Mouse (Mus musculus) gastrocnemius, postnatal 4 days (tissue): ENCODE measurements around the gene Dthd1. TPM values are rescaled to one million over a fixed set of nuclear protein-coding genes. Genes with fewer than 3 reads are reported as not detected.

Experiments
- DNase-seq, 2 experiments: peaks; one replicate each; pipeline ENCODE4 v3.0.0; 2021 to 2022; ENCODE audit warnings: low spot score in 2 of 2, mixed read lengths in 2 of 2
- long read RNA-seq, 2 experiments: library from polyadenylated mRNA; stranded (forward); transcript quantifications; one replicate each; pipeline ENCODE4 v2.0.0; 2021
- total RNA-seq, 2 experiments: library from RNA; stranded (reverse); gene quantifications; 2 replicates each; pipeline ENCODE4 v1.2.3; 2021

Dthd1 gene
- not detected for total RNA-seq
- long read RNA-seq, experiment 1: 0 reads
- long read RNA-seq, experiment 2: 0 reads

DNA sequence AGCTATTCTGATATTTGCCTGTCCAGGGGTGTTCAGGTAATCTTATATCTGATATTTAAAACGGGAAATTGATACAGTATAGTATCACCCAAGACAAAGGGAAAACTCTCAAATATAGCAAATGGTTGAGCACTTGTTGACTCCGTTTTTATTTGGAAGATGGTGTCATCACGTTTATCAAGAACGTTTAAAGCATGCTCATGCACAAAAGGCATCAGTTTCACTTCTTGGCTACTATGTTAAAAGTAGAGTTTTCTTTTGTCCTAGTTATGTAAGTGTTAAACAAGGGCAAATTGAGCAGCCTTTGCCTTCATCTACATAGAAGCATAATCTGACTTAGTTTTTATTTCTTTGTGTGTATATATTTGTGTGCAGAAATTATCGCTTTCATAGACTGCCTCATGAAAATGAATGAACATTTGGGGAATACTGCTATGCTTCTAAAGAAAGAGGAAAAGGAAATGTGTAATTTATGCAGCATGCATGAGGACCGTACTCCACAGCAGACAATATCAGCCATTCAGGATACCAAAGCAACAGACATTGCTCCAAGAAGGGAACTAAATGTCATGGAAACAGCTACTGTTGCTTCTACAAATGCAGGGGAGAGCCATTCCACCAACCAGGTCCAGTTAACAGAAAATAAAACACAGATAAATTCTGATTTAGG, at the start of gene Dthd1:
Gene Dthd1 (plus strand): TSS at position 422 of the 670 bp plus-strand sequence.
- DNase-seq: no peak

DNA sequence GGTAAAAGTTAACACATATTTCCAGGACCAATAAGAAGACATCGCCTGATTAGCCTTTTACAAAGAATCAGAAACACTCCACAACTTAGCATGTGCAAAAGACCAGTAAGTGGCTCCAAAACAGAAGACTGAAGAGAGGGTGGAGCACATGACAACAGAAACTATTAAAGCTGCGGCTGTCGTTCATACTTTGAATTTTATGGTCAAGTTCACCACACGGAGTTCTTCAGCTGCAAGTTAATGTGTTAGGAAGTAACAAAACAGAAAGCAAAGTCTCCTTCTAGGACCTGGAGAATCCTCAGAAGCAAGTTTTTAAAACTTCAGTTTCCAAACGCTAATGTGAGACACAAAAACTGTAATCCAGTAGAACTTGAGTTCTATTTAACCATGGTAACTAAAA, 49.5 kb upstream of the Dthd1 start:
- no peak for DNase-seq

GRCm38 (mm10) chr5:62765459-62765783, 48.2 kb upstream of the Dthd1 start:
- DNase-seq: no peak

DNA sequence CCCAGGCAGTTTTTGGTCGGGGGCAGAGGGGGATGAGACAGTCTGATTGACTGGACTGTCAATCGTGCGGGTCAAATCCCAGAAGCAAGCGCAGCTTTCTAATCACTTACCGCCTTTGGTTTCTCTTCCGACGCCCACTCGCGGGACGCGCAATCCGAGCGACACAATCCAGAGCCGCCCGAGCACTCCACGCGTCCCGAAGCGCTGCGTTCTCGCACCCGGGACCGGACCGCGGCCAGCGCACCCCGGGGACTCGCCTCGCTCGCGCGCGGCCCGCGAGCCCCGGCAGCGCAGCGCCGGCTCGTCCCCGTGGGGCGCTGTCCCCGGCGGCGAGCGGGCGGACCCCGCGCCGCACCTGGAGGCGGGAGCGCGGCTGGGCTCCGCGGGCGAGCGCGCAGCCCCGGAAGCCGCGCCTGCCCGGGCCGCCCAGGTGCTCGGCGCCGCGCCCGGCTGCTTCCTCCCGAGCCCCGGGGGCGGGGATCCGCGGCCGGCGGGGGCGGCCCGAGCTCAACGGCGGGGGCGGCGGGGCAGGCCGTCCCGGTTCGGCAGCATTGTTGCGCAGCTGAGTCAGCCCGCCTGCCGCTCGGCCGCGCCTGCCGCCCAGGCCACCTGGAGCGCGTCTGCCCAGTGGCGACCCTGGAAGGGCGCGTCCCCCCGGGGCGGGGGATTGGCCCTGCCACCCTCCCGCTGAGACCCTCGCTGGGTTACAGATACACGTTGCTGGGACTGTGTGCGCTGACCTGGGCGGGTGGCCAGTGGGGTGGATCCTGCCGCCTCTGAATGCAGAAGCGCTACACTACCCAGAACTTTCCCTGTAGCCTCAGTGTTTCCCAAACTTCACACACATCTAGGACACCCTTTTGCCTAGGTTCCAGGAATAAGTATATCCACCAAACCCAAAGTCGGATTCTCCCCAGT, 47.6 kb upstream of the Dthd1 start, which contains the start of gene Arap2:
Gene Arap2 (minus strand): TSS at position 376 of the 918 bp plus-strand sequence.
- peak; percentile 28 to 36 for DNase-seq

GRCm38 (mm10) chr5:62771775-62772599, 41.6 kb upstream of the Dthd1 start:
- no peak for DNase-seq

GRCm38 (mm10) chr5:62777804-62778203, 35.8 kb upstream of the Dthd1 start:
- no peak for DNase-seq

DNA sequence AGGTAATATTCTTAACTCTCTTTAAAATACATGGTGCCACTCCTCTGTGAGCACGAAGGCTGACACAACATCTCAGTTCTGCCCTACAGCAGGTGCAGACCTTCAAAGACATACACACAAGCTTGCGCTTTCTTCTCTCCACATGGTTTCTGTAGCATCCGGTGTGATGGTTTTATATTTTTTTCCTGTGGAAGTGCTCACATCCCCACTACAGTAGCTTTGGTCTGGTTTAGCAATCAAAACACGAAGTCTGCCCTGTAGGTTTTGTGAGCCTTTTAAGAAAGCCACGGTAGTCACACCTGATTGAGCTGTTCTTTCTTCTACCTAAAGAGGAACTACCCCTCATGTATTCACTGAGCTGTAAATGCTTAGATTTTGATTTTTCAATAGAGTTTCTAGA, 34.9 kb upstream of the Dthd1 start:
- DNase-seq: no peak

- no peak for DNase-seq
These were observed 26.8 kb upstream of the Dthd1 start for GRCm38 (mm10) chr5:62786809-62787208.

DNA sequence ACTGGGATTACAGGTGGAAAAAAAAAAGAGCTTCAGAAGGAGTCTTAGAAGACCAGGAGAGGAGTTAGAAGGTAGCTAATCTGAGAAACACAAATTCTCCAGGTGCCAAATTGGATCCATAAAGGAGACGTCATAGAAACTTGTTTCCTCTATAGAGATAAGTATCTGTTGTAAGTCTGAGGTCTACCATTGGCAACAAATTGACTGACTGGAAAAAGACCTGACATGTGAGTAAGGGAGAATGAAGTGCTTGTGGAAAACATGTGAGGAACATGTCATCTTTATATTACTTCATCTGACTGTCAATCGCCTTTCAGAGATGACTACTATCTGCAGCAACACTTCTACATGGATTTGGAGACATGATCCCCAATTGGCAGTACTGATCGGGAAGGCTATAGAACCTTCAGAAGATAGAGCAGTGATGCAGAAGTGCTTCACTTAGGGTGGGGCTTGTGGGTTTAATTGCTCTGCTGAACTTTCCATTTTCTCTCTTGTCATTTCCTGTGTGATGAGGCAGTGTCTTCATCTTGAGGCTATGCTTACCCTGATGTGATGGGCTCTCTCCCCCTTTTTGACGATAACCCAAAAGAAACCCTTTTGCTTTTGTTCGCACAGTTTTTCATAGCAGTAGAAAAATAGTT, 22.6 kb upstream of the Dthd1 start:
- DNase-seq: no peak

DNA sequence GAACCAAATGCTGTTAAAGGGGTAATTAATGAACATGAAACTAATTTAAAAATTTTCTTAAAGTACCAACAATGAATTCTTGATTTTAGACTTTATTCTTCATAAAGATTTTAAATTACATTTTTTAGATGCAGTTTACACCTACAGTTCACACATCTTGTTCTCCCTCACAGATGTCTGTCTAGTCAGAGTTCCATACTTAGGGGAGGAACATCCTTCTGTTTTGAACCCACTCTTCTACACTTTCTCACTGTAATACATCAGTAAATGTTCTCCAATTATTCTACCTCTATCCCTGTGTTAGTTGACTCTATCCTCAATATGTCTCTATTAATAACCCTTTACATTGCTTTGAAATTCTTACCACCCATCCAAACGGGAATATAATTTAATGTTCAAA, 20.8 kb upstream of the Dthd1 start:
- no peak for DNase-seq

GRCm38 (mm10) chr5:62814072-62814414, 420 bp downstream of the Dthd1 start:
- DNase-seq: no peak

DNA sequence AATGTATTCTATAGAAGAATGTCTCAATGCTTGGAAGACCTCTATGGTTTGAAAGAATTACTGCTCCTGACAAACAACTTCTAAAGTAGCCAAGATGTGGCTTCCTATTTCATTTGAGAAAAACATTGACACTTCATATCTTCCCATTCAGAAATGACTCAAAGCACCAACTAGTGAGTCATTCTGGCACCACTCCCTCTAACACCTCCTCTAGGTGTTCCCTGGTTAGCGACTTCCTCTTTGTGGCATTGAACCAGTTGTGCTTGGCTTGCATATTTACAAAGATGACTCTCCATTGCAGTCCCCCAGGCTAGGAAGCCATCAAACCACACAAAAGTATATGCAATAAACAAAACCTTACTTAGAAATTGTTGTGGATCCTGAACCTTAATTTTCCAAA, 2.1 kb downstream of the Dthd1 start:
- no peak for DNase-seq

- no peak for DNase-seq
These were observed 5.9 kb downstream of the Dthd1 start for GRCm38 (mm10) chr5:62819567-62819966.

- no peak for DNase-seq
These were observed 7.0 kb downstream of the Dthd1 start for GRCm38 (mm10) chr5:62820363-62821271.

- DNase-seq: no peak
These were observed 29.5 kb downstream of the Dthd1 start for GRCm38 (mm10) chr5:62842955-62843730.

- no peak for DNase-seq
These were observed 33.0 kb downstream of the Dthd1 start for GRCm38 (mm10) chr5:62846571-62847131.

- DNase-seq: no peak
These were observed 37.7 kb downstream of the Dthd1 start for GRCm38 (mm10) chr5:62851337-62851736.

- no peak for DNase-seq
These were observed 40.8 kb downstream of the Dthd1 start for GRCm38 (mm10) chr5:62854361-62854844.

- no peak for DNase-seq
These were observed 43.9 kb downstream of the Dthd1 start for GRCm38 (mm10) chr5:62857502-62857901.
